Mouse (Mus musculus): Measurements from ENCODE around the gene Slc4a4.
"Not testable (repeated sequence)": the region's sequence is repeated elsewhere in the genome, so short reads cannot be mapped to it uniquely, and the experiment has no call there.

Slc4a4 gene

DNA sequence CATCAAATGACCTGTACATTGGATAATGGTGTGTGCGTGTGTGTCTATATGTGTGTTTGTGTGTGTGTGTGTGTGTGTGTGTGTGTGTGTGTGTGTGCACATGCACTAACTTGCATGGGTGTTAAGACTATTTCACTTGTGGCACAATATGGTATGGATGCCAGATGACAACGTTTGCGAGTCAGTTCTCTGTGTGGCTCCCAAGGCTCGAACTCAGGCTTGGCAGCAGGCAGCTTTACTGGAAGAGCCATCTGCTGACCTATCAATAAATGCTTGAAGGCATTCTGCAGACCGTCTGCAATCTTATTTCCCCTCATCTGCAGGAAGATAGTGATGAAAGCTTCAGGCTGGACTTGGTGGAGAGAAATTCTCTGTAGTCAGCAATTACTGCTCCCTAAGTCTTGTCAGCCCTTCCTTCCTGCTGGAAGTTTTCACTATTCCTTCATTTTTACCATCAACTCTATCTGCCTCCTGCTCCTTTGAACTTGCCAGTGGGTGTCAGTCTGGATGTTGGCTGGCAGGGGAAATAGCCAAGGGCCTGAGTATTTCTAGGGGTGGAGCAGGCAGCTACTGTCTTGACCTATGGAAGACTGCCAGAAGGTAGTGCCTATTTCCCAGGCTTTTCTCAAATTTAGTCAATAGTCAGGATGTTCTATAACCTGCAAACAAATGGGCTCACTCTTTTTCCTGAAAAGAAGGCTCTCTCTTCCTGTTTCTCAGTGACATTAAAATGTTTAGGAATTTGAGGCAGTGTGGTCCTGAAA lies 73.9 kb downstream of the Slc4a4 start:
- DNase-seq (ENCODE audit: low spot score in 2 of 2), result no peak

DNA sequence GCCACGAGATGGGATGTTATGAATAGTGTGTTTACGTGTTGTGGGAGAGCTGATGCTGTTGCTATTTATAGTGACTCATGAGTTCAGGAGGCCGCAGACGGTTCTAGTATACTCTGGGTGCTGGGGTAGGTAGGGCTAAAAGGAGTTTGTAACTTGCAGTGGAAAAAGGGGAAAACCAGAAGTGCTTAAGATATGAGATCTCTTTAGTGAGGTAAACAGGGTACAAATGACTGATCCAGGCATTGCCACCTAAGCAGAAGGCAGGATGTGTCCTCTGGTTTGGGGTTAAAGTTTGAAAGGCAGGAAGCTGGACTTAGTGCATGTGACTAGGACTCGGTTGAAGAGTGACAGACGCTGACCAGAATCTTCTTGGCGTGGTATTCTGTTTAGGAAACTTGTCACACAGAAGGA lies 74.7 kb downstream of the Slc4a4 start:
- no peak for DNase-seq (ENCODE audit: low spot score in 2 of 2)

DNA sequence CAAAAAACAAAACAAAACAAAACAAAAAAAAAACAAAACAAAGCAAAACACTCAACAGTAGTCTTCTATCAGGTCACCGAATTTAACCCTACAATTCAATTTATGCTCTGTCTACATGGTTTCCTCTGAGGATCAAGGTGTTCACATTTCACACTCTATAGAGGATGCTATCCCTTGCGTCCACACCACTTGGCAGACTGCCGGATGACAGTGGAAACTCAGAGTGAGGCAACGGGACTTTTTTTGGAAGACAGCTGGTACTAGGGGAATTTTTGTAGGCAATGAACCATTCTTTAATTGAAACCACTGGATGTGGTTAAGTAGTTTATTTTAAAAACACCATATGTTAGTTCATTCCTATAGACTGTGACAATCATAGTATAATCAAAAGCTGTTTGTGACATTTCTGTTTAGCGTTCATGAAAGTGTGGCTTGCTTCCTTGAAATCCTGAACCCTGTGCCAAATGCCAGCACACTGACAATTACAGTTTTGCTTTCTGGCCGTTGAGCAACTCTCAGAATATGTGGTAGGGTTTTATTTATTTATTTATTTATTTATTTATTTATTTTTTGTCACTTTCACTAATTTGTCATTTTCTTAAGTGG lies 78.2 kb downstream of the Slc4a4 start:
- no peak for DNase-seq (ENCODE audit: low spot score in 2 of 2)

DNA sequence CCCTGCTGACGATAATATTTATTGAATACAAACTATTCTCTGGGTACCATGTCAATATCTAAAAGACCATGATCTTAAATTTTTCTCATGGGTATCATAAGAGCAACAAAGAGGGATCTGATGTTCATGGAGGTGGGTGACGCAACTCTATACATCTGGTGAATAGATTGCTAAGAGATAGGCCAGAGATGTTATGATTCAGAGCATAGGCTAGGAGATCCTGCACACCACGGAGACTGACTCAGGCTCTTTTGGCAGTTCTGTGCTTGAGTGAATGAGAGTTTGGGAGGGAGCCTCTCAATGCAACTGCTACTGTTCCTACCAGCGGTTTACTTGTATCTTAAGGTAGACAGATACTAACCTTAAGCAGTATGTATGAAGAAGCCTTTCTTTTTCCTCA lies 79.9 kb downstream of the Slc4a4 start:
- DNase-seq (ENCODE audit: low spot score in 2 of 2), result no peak

DNA sequence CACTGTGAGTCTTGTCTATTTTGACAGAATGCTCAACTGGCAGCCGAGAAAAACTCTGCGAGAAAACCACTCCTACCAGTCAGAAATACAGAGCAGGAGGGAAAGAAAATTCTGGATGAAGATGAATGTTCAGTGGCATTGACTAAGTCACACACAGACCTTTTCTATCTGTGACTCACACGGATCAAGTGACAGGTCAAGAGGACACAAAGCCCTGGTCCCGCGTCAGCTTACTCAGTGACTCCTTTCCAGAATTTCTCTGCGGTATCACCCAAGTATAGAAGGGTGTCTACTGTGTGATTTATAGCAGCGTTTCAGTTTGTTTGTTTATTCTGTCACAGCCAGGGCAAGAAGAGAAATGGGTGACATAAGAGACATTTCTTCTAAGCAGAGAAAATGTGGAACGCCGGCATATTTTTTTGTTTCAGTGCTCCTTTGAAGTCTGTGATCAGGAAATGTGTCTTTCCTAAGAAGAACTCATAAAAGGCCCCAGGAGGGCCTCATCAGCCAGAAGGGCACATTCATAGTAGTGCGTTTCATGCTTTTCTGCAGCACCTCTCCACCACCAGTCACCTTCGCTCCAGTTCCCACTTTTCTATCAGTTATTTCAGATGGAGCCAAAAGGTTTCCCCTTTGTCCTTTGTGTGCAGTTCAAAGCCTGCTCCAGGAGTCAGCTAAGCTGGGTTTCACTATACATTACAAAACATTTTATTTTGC lies 82.5 kb downstream of the Slc4a4 start:
- DNase-seq (ENCODE audit: low spot score in 2 of 2), result no peak

DNA sequence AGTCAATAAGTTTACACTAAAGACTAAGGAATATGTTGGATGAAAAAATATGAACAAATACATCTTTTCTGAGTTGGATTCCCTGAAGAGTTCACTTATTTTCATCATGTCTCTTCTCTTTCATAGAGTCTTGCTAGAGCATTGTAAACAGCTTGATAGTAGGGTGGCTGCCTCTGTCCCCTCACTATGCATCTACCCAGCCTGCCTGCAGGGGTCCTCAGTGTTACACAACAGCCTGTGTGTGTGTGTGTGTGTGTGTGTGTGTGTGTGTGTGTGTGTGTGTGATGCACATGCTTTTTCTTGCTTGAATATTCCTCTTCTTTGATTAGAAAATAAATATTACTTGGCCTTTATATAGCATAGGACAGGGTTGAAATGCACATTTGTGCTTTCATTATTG lies 84.9 kb downstream of the Slc4a4 start:
- no peak for DNase-seq (ENCODE audit: low spot score in 2 of 2)

DNA sequence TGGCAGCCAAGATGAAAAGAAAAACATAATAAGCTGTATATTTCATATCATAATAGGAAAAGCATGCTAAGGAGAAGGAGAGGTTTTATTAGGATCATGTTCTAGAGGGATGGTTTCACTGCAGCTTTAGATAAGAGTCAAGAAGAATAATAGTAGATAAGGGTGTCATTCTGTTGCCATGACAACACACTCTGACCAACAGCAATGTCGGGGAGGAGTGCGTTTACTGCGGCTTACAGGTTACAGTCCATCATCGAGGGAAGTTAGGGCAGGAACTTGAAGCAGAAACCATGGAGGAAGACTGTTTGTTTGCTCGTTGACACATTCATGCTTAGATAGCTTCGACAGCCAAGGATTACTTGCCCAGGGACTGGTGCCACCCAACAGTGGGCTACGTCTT lies 85.7 kb downstream of the Slc4a4 start:
- no peak for DNase-seq (ENCODE audit: low spot score in 2 of 2)

DNA sequence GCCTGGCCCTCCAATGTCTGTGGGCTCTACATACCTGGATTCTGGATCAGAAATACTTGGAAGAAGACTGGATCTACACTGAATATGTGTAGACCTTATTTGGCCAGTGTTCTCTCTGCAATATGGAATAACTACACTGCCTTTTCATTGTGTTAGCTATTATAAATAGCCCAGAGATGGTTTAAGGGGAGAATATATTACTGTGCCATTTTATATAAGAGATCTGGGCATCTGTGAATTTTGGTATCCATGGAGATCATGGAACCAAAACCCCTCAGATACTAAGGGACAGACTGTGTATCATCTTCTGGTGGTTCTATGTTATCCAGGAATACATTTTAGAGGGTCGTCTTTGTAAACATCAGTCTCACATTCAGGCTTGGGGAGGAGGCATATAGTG lies 86.5 kb downstream of the Slc4a4 start:
- DNase-seq (ENCODE audit: low spot score in 2 of 2), result no peak

DNA sequence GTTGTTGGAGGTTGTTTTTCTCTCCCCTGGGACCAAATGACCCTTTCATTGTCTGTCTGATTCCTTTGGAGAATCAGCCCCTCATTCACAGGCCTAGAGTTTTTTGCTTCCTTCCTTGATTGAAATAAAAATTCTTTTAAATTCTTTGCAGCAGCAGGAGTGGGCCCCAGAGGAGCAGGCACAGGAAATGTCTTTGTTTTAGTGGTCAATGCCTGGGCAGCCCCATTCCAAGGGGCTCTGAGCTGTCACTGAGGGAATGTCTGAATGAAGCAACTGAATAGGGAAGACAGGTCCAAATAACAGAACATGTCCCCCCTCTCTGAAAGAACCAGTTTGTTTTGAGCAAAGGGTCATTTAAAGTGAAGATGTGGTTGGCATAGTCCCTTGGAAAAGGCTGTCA lies 89.1 kb downstream of the Slc4a4 start:
- no peak for DNase-seq (ENCODE audit: low spot score in 2 of 2)

DNA sequence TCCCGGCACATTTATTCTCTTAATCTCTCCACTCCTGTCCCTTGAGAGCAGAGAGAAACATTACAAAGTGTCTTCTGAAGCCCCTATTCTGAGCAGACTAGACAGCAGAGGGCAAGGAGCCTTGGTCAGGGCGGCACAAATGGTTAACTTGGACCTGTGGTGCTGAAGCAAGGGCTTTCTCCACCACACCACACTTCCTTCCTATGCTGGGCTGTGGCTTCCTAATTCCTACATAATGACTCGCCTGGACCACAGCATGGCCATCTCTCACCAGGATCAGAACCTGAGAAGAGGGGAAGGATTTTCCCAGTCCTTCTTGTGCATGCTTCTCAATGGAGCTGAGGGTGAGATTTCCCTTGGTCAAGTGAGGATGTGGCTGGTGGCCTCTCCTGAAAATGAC lies 89.8 kb downstream of the Slc4a4 start:
- DNase-seq (ENCODE audit: low spot score in 2 of 2), result no peak

DNA sequence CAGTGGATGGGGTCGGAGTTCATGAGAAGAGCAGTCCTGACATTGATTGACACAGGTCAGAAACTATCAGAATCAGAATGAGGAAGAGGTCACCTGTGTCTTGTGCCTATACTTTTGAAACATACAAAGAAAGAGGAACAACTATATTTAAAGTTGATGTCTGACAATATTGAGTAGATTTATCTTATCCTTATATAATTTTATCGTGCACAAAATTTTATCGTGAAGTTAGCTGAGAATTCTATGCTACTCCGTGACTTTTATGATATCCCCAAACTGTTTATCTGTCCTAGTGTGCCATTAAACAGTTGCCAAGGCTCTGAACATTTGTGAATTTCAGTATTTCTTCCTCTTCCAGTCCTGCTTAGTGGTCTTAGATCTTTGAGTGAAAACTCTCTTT lies 94.1 kb downstream of the Slc4a4 start:
- DNase-seq (ENCODE audit: low spot score in 2 of 2), result no peak

DNA sequence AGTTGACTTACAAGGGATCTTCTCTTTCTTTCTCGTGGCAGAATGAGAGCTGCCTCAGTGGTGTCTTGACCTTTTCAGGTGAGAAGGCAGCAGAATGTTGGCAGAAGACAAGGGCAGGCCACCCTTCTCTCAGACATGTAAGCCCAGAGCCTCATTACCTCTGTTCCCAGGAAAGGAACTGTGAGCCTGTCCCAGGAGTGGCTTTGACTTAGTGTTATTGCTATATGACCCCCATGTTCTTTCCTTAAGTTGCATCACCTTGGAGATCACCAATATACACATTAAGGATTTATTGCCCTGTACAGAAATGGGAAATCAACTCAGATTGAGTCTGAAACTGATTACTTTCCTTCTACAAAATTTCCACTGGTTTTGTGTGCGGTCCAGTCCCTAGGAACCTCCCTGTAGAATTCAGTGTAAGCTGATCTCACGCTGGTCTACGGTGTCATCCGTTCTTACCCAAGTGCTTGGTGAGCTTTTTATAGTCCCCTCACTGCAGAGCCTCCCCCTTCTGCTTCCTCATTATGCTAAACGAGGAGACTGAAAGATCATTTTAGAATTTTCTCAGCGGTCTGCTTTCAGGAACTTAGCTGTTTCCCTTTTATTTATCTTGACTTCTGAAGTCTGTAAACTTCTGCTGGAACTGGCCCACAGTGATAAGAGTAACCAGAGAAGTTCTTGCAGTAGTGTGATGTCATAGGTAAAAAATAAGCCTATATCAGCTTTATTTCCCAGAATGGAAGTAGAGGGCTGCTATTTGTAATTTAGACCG lies 94.8 kb downstream of the Slc4a4 start:
- no peak for DNase-seq (ENCODE audit: low spot score in 2 of 2)

DNA sequence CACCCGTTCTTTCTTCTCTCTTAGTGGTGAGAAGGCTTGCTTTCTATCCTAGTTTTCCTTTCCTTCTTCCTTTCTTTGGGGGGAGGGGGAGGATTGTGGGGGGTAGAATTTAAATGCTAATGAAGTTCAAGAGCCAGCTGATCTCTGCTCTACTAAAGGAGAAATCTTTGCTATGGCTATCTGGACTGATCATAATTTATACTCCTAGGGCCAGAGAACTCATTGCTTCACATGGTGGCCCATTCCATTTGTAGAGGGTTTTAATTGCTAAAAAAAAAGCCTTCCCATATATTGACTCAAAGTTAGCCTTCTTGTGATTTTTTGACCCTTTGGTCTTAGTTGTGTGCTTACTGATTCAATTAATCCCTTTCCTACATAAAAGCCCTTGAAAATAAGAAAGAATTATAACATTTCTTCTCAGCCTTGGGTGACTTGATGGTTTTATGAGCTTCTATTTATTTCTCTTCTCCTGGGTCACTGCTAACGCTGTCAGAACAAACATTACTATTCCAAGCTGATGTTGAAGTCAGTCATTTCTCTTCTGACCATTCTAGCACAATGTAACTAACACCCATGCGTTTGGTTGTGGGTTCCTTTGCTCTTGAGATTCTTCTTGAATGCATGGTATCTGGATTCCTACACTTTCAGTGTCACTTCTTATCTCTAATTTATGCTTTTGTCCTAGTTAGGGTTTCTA lies 95.6 kb downstream of the Slc4a4 start:
- no peak for DNase-seq (ENCODE audit: low spot score in 2 of 2)

DNA sequence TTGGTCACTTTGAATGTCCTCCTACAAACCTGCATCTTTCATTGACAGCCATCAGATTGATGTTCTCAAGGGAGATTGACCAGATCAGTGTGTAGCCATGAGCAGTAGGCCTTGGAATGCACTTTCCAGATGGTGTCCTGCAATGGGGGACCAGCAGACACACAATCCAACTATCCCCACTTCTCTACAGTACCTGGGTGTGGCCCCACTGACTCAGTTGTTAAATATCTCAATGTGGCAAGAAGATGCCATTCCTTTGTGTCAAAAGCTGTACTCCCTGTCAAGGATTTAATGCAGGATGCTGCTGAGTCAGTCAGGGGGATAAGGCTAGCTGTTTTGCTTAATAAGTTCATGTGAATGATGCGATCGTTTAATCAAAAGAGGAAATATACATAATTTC lies 96.6 kb downstream of the Slc4a4 start:
- DNase-seq (ENCODE audit: low spot score in 2 of 2), result no peak

DNA sequence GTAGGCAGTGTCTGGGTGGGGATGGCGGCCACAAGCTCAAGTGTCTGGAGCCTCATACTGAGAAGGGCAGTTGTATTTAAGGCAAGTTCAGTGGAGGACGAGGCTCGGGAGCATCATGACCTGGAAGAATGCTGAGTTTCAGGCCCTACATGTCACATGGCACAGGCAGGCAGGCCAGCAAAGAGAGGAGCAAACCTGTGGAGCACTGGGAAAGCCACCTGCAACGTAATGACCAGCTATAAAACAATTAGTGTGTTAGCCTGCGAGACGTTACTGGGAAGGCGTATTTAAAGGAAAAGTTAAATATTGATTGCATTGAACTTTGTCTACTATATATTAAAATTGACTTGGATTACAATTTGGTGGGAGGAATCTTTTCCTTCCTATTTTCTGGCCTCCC lies 97.0 kb downstream of the Slc4a4 start:
- no peak for DNase-seq (ENCODE audit: low spot score in 2 of 2)

DNA sequence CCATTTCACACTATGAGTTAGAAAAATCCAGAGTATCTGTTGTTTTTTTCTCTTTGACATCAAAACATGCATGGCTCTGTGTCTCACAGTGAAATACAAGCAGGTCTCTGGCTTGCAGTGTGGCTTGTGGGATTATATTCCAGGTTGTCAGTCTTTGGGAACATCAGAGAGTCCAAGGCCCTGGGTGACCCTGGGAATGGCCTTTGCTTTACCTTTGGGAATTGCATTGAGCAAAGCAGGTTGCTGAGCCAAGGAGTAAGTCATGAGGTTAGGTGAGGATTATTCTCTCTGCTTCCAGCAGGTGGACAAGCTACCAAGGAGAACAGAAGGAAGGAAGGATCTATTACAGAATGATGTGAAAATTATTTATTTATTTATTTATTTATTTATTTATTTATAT lies 102.4 kb downstream of the Slc4a4 start:
- DNase-seq (ENCODE audit: low spot score in 2 of 2), result no peak

DNA sequence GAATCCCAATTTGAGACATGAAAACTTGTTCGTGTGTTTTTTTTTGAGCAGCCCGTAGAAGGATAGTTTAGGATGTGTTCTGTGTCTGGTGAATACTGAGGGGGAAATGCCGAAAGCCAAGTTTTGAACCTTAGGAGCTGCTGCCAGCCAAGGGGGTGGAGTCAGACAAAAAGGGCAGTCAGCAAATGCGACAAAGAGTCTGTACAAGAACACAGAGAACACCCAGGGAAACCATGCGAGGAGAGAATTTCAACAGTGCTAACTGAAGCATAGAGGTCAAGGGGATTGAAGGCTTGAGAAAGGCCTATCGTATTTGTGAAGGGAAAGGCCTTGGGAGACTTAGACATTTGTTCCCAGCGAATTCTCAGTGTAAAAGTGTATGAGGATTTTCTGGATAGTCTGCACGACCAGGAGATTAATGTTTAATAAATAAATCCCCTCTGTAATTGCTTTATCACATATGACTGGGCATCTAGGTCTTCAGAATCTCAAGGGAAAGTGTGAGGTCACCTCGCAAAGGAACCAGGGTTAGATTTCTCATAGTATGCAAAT lies 103.7 kb downstream of the Slc4a4 start:
- no peak for DNase-seq (ENCODE audit: low spot score in 2 of 2)

DNA sequence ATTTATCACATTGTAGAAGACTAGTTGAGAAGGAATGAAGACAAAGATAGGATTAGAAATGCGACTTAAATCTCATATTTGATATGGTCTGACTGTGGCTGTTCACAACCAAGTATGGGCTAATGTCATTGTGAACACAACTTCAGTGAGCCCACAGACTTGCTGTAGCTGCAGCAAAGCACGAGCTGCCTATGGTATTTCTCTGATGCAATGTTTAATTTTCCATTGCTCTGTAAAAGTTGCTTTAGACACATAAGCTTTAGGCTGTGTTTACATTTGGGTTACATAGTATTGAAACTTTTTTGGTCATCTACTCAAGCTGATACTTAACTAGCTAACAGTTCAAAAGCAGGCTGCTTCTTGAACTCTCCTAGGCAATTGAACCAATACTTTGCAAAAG lies 104.7 kb downstream of the Slc4a4 start:
- not testable (repeated sequence) for DNase-seq (ENCODE audit: low spot score in 2 of 2)

DNA sequence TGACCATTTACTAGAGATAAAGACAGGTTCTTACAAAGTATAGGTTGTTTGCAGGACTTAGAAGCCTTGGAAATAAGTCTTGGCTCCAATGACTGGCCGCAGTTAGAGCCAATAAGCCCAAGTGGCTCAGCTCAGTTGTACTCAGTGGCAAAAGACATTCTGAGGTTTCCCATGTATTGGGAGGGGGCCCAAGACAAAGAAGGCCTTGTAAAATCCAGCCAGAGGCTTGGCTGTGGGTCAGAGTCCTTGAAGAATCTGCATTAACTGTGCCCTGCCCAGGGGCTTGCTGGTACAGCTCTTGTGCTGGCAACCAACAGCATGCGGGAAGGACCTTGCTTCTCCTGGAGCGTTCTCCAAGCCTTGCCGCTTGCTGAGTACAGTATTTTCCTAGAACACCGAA lies 107.9 kb downstream of the Slc4a4 start:
- DNase-seq (ENCODE audit: low spot score in 2 of 2), result no peak

DNA sequence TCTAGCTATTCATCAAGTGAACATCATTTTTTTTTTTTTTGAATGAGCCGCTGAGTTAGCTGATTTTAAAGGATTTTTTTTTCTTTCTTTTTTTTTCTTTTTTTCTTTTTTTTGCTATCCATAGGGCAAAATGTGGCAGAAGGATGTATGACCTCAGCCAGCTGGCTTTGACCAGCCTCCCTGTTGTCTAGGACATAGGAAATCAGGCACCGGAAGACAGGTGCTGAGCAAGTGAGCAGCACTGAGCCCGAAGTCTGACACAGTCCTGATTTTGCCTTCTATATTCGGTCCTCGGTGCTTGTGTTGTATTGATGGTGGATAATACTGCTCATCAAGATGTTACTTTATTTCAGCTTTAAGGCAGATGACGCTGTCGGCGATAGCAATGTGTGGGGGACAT lies 109.6 kb downstream of the Slc4a4 start:
- DNase-seq (ENCODE audit: low spot score in 2 of 2), result no peak

DNA sequence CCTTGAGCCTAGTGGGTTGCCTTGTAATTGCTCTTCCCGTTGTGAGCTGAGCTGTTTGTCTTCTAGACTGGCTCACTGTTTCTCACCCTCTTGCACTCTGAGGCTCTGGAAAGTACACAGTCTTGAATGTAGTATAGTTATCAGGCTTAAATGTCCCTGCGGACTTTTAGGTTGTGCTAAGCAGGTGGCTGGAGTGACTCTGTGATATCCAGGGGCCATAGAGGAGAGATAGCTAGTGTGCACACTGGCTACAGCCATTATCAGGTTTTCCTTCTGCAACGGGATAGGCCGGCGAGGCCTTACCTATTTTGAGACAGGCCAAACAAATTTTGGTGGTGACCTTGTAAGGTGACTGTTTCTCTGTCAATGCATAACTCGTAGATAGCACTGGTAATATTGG lies 110.7 kb downstream of the Slc4a4 start:
- no peak for DNase-seq (ENCODE audit: low spot score in 2 of 2)

DNA sequence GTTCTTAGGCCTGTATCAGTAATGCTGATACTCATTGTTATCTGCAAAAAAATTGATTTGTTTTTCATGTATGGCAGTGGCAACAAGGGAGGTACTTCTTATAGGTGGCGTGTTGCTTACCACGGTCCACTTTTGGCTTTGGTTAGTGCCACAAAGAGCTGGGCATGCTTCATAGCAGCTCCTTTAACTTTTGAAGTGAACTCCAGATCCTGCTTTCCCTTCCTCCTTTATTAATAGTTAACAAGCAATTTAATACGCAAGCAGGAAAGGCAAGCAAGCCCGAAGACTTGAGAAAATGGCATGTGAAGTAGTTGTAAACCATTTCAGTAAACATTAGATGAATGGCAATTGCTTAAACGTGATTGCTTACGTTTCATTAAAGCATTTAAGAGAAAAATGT lies 113.2 kb downstream of the Slc4a4 start:
- no peak for DNase-seq (ENCODE audit: low spot score in 2 of 2)
